Mouse (Mus musculus) brain, embryonic 14.5 days (tissue): ENCODE measurements at regions not wholly inside any gene's neighbourhood (a gene's known extent, or its start where the extent isn't known, plus 50 kb on each side); places are given as distances from the start of the nearest gene placed in this dataset.

Source experiments
- CTCF ChIP-seq: fragments of 200-500 bp; IDR thresholded peaks from 2 replicates; pipeline ENCODE4 v1.5.1; 2012; ENCODE audit warnings: inconsistent platforms, mild to moderate bottlenecking, moderate library complexity, borderline replicate concordance; ENCODE audit not compliant: insufficient read depth, insufficient read length; ENCODE audit errors: extremely low read depth
- POLR2A ChIP-seq: fragments of 200-500 bp; IDR thresholded peaks from 2 replicates; pipeline ENCODE4 v1.6.1; 2012; ENCODE audit warnings: mild to moderate bottlenecking, inconsistent platforms, borderline replicate concordance; ENCODE audit not compliant: poor library complexity, insufficient read depth, insufficient read length, severe bottlenecking; ENCODE audit errors: extremely low read depth

- TF ChIP-seq CTCF (no peak), POLR2A (no peak)
These were observed 384.2 kb upstream of the 1700009N14Rik start for GRCm38 (mm10) chr4:39065761-39066376.
